Mouse (Mus musculus) cerebellum, postnatal 36 days (tissue): ENCODE measurements around the gene Frmd5.

Source experiments
- DNase-seq, 2 experiments: peaks; one replicate each; pipeline ENCODE4 v3.0.0; 2021 to 2022; ENCODE audit warnings: mixed read lengths in 2 of 2

The Frmd5 gene

DNA sequence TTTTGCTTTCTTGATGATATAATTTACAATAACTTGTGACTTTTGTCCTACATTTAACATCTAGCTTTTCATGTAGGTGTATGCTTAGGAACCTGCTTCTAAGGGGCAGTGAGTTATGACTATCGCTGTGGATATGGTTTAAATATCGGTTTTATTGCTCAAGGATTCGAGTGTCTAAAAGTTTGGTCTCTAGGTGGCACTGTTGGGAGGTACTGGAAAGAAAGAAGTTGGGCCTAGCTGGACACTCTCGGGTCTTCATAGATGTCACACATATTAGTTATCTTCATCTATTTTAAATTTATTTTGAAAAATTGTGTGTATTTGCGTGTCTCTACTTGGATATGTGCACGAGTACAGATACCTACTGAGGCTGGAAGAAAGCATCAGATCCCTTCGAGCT lies 127.2 kb downstream of the Frmd5 start:
- no peak for DNase-seq

DNA sequence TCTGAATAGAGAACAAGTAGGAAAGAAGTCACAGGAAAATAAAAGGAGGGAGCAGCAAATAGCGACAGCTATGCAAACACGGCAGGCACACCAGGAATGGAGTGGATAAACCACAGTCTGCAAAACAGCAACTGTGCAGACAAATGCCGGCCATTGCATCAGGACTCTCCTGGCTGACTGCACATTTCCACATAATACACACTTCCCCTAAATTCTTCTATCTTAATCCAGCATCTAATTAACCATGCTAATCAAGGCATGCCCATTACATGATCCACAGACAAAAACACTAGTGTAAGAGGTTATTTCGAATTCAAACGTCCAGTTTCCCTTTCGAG lies 129.3 kb downstream of the Frmd5 start:
- no peak for DNase-seq

DNA sequence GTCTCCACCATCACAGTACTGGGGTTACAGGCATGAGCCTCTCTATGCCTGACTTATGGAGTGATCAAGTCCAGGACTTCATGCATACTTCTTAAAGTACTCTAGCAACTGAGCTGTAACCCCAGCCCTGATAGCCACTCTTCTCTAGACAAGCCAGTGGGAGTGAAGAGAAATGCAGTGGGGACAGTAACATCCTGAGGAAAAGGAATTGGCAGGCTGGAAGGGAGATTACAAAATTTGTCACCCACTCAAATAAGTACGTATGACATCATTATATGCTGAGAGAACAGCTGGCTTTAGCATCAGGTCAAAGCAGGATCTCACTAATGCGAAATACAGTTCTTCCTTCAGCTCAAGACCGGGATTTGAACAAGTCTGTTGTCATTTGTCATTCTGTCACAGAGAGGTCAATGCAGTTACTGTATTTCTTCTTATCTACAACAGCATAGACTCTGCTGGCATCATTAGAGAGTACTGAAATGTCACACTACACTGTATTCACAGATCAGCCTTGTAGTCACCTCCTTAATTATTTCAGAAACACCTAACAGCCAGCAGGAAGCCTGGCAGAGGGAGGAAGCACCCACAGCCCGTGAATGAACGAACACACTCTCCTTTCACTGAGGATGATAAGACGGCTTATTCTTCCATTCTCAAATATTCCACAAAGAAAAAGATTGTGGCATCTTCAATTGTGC lies 129.8 kb downstream of the Frmd5 start:
- DNase-seq, result no peak

DNA sequence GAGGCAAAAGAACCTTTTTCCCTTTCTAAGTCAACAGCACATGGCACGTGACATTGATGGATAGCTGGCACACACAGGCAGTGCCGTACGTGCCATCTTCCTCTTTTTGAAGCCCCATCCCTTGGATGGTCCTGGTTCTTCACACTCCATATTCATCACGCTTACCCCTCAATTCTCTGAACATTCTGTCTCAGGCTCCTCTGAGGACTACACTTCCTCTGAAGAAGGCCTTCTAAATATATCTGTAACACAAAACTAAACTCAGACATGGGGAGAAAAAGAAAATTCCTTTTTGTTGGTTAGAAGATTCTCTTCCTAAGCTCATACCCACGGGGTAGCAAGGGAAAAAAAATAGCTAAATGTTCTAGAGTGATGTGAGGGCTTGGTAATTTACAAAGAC lies 131.0 kb downstream of the Frmd5 start:
- no peak for DNase-seq

DNA sequence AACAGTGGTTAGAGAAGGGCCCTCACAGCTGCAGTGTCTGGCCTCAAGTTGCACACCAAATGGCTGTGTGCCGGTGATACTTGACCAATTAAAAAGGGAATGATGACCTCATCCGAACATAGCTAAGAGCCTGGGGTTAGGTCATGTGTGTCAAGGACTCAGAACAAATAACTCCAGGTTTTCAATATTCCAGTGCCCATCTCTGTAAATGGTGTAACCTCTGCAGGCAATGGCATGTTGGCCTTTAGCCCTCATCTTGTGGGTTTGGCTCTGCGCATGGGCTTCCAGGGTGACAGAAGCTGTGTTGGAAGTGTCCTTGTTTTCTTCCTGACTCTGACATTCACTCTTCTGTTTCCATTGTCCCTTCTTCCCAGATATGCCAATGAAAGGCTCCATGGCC lies 131.8 kb downstream of the Frmd5 start:
- DNase-seq, result no peak

DNA sequence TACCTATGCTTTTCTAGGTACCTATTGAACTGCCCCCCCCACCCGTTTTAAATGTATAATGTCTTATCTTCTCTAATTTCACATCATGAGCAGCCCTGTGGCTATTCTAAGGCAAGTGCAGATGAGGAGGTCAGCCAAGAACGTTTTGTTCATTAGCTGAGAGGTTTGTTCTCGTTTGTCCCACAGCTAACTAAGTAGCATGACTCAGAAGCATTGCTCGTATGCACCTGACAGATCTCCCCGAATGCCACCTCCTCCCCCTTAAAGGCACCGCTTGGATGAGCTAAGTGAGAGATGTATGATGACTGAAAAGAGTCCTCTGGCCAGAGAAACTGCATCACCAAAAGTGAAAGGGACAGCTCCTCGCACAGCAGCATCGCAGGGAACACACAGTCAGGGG lies 132.7 kb downstream of the Frmd5 start:
- DNase-seq, result no peak

DNA sequence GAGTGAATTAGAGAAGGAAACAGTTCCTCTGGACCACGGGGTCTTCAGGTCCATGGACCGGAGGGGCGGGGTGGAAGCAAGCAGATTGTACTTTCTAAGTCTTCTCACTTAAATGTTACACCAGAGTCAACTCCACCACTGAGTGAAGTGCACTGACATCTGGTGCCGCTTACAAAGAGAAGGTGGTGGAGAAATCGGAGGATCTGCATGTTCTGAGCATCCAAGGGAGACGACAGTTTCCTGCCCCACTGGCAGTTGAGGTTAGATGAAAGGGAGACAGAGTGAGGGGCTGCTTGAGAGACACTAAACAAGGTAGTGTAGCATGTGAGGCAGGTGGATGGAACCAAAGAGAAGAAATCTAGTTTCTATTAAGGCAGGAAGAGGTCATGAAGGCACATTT lies 137.0 kb downstream of the Frmd5 start:
- no peak for DNase-seq

DNA sequence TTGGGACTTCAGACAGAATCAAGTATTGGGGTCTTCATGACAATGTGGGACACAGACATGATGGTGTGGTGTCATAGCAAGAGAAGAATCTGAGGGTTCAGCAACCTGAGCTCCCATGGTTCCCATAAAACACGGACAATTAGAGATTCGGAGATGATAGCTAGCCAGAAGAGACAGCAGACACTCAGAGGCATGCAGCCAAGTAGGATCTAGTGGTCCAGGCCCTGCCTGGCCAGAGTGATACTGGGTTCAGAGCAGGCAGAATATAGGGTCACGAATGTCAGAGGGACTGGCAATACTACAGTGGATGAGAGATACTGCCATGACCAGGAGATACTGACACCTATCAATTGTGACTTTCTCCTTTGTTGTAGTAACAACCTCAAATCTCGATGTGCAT lies 138.6 kb downstream of the Frmd5 start:
- peak in 1 of 2 experiments; percentile 32 for DNase-seq

DNA sequence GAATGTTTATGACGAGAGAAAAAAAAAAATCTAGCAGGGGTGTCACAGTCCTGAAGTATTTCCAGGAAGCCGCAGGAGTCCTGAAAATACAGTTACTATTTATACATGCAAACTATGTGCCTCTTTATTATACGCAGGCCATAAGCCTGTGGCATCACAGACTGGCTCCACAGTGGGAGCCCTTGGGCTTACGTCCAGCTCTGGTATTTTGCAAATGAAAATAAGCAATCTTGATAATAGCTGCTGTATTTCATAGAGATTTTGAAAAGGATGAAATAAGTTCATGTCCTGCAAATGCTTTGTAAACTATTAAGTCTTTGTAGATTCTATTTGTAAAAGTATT lies 145.8 kb downstream of the Frmd5 start:
- peak; percentile 70 to 80 for DNase-seq

DNA sequence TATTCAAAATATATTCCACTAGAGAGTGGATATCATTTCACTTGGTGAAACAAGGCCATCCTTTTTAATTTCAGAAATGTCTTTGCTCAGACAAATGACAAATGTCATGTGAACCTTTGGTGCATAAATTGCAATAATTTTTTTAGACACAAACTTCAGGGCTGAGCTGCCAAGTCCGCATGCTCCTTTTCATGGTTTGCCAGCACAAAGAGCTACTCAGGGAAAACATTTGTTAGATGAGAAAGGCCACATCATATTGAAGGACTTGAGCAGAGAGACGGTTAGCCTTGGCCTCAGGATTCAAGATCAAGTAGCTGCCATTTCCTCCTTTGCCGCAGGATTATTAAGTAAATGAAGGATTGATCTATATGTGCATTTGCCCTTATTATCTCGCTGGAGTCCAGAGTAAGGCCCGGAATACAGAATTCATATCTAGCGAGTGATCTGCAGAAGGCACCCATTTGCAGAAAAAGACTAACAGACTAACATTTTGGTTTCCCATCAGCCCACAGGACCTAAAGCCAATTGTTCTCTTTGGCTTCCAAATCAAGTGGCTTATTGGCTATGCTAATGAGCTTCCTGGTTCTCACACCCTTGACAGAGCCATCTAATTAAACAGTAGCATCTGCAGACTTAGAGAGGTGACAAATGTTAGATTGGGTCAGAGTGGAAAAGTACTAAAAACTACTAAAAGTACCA lies 146.3 kb downstream of the Frmd5 start:
- DNase-seq, result no peak

DNA sequence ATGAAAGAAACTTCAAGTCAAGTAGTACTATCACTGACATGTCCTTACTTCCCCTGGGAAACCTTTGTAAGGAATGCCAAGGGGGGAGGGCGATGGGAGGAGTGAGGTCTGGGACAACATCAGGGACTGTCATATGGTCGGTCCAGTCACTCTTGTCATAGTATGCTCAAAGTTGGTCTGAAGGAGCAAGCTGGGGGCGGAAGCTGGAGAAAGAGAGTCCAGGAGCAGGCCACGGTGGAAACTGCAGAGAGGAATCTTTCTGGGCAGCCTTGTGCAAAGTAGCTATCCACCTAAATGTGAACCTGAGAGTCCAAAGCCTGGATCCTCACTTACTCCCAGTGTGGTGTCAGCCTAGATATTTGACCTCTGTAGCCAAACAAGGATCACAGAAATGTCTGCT lies 147.5 kb downstream of the Frmd5 start:
- DNase-seq, result no peak

DNA sequence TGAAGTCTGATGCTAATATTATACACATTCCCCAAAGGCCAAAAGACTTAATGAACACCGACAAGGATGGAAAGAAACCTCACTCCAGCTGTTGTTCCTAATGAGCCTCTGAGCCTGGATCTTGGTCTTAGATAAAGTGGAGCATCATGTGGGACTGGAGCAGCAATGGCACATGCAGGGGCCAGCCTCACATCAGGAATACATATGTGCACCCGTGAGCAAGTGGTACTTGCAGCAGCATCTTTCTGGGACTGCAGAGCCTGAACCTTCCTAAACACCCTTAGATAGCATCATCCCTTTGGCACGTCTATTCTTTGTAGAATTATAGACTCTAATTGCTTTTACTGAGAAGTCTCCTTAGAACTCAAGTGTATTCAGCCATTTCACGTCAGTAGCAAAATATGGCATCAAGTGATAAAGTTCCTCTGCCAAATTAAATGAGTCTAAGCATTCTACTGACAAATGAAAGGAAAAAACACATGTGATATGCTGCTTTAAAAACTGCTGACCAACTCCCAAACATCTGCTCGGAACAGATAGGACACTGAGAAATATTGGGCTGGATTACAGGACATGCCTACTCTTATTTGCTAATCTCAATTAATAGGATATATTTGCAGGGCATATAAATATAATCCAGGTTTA lies 148.6 kb downstream of the Frmd5 start:
- DNase-seq, result no peak

DNA sequence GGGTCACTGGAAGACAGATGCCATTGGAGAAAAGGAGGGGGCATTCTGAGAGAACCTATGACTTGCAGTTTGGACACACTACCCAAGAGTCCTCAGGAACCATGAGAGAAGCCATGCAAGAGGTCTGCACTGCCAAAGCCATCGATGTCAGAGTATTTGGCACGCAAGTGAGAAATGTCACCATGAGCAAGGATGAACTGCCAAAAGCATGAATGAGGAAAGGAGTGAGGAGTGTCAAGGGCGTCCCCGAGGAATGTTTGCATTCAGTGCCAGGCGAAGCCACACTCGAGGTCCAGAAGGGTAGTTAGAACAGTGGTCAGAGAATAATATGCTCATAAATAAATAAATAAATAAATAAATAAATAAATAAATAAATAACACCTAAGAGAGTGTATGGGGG lies 150.9 kb downstream of the Frmd5 start:
- no peak for DNase-seq

DNA sequence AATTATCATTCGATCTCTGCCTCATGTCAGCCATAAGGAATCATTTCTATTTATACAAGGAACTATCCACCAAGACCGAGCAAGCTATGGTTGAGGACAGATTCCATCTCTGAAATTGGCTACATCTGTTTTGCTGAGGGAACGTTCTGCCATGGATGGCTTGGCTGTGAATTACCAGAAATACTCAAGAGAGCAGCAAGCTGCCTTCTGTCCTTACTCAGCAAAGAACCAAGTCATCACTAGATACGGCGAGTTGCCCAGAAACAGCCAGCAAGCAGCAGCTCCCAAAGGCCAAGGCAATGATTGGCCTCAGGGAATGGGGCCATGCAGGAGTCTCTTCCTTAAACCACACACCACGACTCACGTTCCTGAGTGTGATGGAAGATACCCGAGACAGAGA lies 151.8 kb downstream of the Frmd5 start:
- no peak for DNase-seq

DNA sequence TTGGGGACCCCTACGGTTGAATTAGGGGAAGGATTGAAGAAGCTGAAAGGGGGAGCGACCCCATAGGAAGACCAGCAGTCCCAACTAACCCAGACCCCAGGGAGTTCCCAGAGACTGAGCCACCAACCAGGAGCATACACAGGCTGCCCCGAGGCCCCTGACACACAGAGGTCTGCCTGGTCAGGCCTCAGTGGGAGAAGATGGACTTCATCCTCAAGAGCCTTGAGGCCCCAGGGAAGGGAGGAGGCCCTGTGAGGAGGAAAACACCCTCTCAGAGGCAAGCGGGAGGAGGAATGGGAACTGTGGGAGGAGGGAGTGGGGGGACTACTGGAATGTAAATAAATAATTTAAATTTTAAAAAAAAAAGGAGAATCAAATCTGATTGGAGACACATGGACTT lies 160.4 kb downstream of the Frmd5 start:
- DNase-seq, result no peak

DNA sequence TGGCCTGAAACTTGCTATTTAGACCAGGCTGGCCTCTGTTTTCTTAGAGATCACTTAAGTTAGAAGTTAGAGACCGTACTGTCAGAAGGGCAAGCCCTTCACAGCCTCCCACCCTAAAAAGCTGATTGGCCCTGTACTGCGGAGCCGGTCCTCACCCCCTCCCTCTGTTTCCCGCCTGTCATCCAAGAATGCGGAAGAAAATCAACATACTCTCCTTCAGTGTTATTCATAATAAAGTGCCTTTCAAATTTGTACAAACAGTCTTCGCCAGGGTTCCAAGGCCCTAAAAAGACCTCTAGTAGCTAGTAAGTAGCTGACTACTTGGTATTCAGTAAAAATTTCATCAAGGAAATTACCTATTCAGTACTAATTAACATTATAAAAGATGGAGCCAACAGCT lies 164.0 kb downstream of the Frmd5 start:
- no peak for DNase-seq

DNA sequence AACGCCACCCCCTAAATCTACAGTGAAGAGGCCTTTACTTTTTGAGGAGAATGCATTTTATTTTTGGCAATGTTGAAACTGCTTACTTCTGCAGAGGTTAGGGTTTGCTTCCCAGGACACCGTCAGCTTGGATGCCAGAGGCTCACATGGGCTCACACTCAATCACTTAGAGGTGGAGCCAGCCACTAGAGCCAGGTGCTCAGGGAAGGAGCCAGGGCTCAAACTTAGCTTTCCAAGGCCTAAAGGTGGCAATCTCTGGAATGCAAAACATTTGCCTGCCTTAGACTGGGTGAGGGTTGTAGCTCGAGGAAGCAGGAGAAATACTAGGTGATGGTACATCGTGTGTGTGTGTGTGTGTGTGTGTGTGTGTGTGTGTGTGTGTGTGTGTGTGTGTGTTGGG lies 174.8 kb downstream of the Frmd5 start:
- DNase-seq, result no peak

DNA sequence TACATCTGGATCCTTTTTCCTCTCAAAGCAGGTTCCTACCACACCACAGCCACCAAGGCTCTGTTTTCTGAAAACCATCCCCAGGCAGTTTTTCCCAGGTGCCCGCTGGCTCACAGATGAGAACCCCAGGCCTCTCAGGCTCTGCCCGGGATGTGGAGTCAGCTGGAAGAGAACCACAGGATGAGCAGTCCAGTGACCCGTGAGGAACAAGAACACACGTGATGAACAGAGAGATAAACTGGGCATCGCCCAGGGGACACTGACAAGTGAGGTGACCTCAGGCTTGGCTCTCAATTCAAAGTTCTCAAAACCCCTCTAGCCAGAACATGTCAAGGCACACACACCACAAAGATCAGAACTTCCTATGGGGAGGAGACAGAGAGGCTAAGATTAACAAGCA lies 176.6 kb downstream of the Frmd5 start:
- DNase-seq, result no peak

DNA sequence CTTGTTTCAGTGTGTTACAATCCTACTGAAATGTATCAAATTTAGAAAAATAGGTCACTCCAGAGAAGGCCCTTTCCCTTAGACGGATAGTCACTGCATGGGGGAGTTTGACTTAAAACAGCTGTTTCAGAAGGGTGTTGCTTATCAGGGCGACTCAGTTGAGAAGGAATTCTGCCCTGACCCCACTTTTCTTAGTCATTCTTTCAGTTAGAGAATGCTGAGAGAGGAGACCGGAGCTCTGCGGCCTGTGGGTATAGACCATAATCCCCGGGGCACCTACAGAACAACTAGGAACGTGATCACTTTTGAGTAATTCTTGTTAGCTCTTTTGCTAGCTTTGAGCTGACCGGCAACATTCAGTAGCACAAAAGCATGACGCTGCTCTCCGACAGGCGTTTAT lies 178.6 kb downstream of the Frmd5 start:
- DNase-seq, result no peak

DNA sequence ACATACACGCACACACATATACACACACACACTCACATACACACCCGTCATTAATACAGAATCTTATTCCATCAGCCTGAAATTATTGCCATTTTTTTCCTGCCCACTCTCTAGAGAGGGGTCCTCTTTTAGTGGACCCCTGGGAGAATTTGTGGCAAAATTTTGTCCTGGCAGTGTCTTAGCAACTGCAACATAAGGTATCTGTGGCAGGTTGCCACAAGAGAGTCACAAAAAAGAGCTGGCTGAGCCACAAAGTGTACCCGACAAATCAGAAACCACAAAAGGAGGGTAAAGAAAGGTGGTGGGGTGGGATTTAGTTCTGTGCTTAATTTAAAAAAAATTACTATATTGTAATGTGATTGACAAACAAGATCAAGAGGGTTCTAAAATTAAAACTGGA lies 181.0 kb downstream of the Frmd5 start:
- no peak for DNase-seq

DNA sequence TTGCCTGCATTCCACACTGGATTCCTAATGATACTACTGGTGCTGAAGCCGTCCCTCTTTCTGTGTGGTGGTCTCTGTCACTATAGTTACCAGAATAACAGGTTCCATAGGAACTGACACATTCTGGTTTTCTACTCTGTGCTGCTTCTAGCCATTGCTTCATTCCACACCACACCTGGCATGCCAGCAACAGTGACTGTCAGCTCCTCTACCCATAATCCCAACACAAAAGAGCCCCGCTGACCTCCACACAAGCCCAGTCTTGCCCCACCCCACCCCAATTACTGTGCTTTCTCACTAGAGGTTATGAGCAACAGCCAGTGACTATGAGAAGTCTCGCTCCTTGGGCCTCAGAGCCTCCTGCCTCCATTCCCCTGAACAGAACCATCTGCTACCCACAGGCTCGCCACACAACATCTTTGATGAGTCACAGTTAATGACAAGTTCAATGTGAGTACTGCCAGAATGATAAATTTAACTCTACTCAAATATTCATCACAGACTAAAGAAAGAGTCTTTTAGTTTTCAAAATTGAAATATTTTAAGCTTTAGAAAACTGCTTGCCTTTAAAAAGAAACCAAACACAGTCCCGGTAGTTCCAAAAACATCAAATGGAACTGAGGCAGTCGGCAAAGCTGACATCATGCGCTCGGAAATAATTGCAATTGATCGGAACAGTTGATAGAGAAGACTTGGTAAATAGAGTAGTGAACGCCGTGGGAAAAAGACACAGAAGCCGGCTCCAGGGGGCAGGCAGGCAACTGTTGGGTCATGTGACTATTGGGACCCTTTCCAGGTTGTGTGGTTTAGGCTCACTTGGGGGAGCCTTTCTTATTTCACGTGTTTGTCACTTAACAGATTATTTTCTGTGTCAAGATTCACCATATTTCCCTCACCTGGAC lies 185.4 kb downstream of the Frmd5 start:
- DNase-seq, result peak; percentile 25 to 35

DNA sequence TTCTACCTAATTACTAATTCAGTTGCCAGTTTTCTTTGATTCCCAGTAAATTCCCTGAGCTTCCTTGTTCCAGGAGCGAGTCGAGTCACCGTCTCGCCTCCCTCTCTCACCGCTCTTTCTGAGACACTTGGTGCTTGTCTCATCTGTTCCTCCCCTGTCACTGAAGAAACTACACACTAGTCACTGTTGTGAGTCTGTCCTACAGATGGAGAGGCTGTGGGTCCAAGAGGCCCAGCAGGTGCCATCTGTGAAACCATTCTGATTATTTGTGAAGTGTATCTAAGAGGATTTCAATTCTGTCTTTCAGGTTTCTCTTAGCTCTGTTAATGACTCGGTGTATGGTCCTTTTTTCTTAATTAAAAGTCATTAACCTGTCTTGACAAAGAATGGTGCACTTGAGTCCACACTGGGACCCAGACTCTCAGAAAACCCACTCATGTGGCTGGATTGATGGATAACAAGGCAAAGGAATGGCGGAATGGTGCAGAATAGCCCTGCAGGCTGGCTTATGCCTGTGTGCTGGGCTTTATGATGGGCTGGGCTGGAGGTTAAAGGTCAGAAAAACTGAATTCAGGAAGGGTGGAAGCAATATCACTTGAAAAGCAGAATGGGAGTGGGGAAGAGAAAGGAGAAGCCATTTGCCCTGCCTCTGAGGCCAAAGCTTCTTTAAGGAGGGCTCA lies 186.2 kb downstream of the Frmd5 start:
- DNase-seq, result no peak

DNA sequence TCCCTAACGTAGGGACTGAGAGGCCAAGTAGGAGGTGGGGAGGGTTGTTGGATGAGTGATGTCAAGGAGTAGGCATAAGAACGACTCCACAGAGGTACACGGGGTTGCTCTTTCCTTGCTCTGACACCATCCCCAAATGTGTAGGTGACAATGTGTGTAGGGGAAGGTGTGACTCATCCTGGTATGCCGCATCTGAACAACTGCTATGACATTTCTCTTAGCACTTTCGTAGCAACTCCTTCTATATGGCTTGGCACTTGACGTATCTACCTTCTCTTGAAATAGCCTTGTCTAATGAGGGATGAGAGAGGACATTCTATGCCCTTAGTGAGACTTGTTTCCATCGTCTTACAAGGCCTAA lies 191.7 kb downstream of the Frmd5 start:
- DNase-seq, result no peak
